Mouse (Mus musculus) small intestine, adult 2 months (tissue): Measurements from ENCODE around the gene Rrp8. TPM values are rescaled to one million over a fixed set of nuclear protein-coding genes. Genes with fewer than 3 reads are reported as not detected.

Experiments
- H3K27ac ChIP-seq: fragments of 200-500 bp; 2 replicates; pipeline ENCODE4 v1.5.1; 2012; ENCODE audit warnings: low read depth, low read length, control low read depth, inconsistent platforms; ENCODE audit not compliant: insufficient read depth
- H3K27me3 ChIP-seq: fragments of 200-500 bp; 2 replicates; pipeline ENCODE4 v1.6.1; 2012; ENCODE audit warnings: mild to moderate bottlenecking, moderate library complexity, low read length, inconsistent platforms; ENCODE audit not compliant: control insufficient read depth, insufficient read depth
- H3K36me3 ChIP-seq: fragments of 200-500 bp; 2 replicates; pipeline ENCODE4 v1.6.1; 2012; ENCODE audit warnings: mild to moderate bottlenecking, low read length, control low read depth, inconsistent platforms; ENCODE audit not compliant: control insufficient read depth, insufficient read depth
- H3K4me1 ChIP-seq: fragments of 200-500 bp; 2 replicates; pipeline ENCODE4 v1.6.1; 2012; ENCODE audit warnings: low read length, inconsistent platforms, mixed read lengths; ENCODE audit not compliant: control insufficient read depth, insufficient read depth, insufficient read length
- H3K4me3 ChIP-seq: fragments of 200-500 bp; 2 replicates; pipeline ENCODE4 v1.5.1; 2012; ENCODE audit warnings: low read depth, mild to moderate bottlenecking, control low read depth, inconsistent platforms, low read length, moderate library complexity
- CTCF ChIP-seq: fragments of 200-500 bp; IDR thresholded peaks from 2 replicates; pipeline ENCODE4 v1.5.1; 2012; ENCODE audit warnings: low read depth, mild to moderate bottlenecking, control low read depth, inconsistent platforms, low read length, moderate library complexity, mixed read lengths; ENCODE audit not compliant: insufficient replicate concordance, insufficient read length; ENCODE audit errors: extremely low read depth
- POLR2A ChIP-seq: fragments of 200-500 bp; IDR thresholded peaks from 2 replicates; pipeline ENCODE4 v1.6.1; 2012; ENCODE audit warnings: low read depth, mild to moderate bottlenecking, control low read depth, inconsistent platforms, low read length, moderate library complexity
- WGBS: fragments of 180-500 bp; shearing (Covaris S2); methylation state at CpG from one replicate; pipeline ENCODE4 v1.1.7; 2018; 5-methylcytosine and 5-hydroxymethylcytosine counted together
- polyA plus RNA-seq: library from polyadenylated mRNA; depleted of rRNA; stranded (reverse); fragments of >200 nt; gene quantifications from 2 replicates; pipeline ENCODE4 v1.2.3, GENCODE M21; 2012

Rrp8 gene
- polyA plus RNA-seq, 1 experiment: 2.7 TPM

- 47% methylated on average over 55 of the region's 55 CpGs for WGBS
Measured at GRCm38 (mm10) chr7:105762517-105763270, 25.5 kb upstream of the Rrp8 start.

GRCm38 (mm10) chr7:105761813-105762484 lies 24.8 kb upstream of the Rrp8 start:
- Histone ChIP-seq H3K4me3 (peak overlapping the region; percentile 25; the same call in 1 of the 2 replicates), H3K36me3 (no peaks in the 10 kb centered on the region), H3K27me3 (peaks cover 6% of the 10 kb centered on the region; the same call in 1 of the 2 replicates), H3K27ac (no peak overlapping the region), H3K4me1 (no peaks in the 10 kb centered on the region)
- TF ChIP-seq POLR2A (no peak), CTCF (no peak)
- WGBS: 28% methylated on average over 51 of the region's 51 CpGs

More at GRCm38 (mm10) chr7:105762517-105763270, 25.5 kb upstream of the Rrp8 start:
- H3K36me3 ChIP-seq: no peaks in the 10 kb centered on the region
- H3K27me3 ChIP-seq: peaks cover 6% of the 10 kb centered on the region; the same call in 1 of the 2 replicates
- peak overlapping the region; percentile 25 for H3K4me3 ChIP-seq
- no peak for TF ChIP-seq CTCF
- H3K4me1 ChIP-seq: no peaks in the 10 kb centered on the region
- no peak overlapping the region for H3K27ac ChIP-seq

GRCm38 (mm10) chr7:105753281-105753680 lies 16.1 kb upstream of the Rrp8 start:
- H3K36me3 ChIP-seq: peaks cover 3% of the 10 kb centered on the region; the same call in 1 of the 2 replicates
- no peaks in the 10 kb centered on the region for H3K27me3 ChIP-seq
- peaks cover 3% of the 10 kb centered on the region for H3K4me1 ChIP-seq
- TF ChIP-seq CTCF (no peak), POLR2A (no peak)
- no peak overlapping the region for H3K27ac ChIP-seq
- no peak overlapping the region for H3K4me3 ChIP-seq
- 88% methylated on average over 10 of the region's 10 CpGs for WGBS

- Histone ChIP-seq H3K4me3 (no peak overlapping the region), H3K27ac (no peak overlapping the region), H3K4me1 (peaks cover 3% of the 10 kb centered on the region), H3K27me3 (no peaks in the 10 kb centered on the region), H3K36me3 (peaks cover 3% of the 10 kb centered on the region; the same call in 1 of the 2 replicates)
- WGBS: 96% methylated on average over 2 of the region's 2 CpGs
- TF ChIP-seq CTCF (no peak), POLR2A (no peak)
Measured at GRCm38 (mm10) chr7:105752716-105753115, 15.5 kb upstream of the Rrp8 start.

GRCm38 (mm10) chr7:105751491-105752433 lies 14.6 kb upstream of the Rrp8 start, which contains the start of gene Tpp1:
Gene Tpp1 (minus strand): TSS chr7:105752235.
- H3K36me3 ChIP-seq: peaks cover 5% of the 10 kb centered on the region; the same call in 1 of the 2 replicates
- 11% methylated on average over 20 of the region's 20 CpGs for WGBS
- H3K27me3 ChIP-seq: no peaks in the 10 kb centered on the region
- peak within 1 kb of the TSS; percentile 76 for H3K4me3 ChIP-seq
- TF ChIP-seq POLR2A (peak; percentile 28; the same call in 1 of the 2 replicates), CTCF (no peak)
- peak within 1 kb of the TSS; percentile 56 for H3K27ac ChIP-seq
- H3K4me1 ChIP-seq: peaks cover 3% of the 10 kb centered on the region

- H3K4me3 ChIP-seq: no peak overlapping the region
- H3K36me3 ChIP-seq: peaks cover 13% of the 10 kb centered on the region; the same call in 1 of the 2 replicates
- WGBS: 86% methylated on average over 2 of the region's 2 CpGs
- peaks cover 8% of the 10 kb centered on the region for H3K4me1 ChIP-seq
- H3K27ac ChIP-seq: no peak overlapping the region
- TF ChIP-seq CTCF (no peak), POLR2A (no peak)
- H3K27me3 ChIP-seq: no peaks in the 10 kb centered on the region
Measured at GRCm38 (mm10) chr7:105747776-105748175, 10.6 kb upstream of the Rrp8 start.
